Mouse (Mus musculus): ENCODE measurements around the gene Idh1.

DNA sequence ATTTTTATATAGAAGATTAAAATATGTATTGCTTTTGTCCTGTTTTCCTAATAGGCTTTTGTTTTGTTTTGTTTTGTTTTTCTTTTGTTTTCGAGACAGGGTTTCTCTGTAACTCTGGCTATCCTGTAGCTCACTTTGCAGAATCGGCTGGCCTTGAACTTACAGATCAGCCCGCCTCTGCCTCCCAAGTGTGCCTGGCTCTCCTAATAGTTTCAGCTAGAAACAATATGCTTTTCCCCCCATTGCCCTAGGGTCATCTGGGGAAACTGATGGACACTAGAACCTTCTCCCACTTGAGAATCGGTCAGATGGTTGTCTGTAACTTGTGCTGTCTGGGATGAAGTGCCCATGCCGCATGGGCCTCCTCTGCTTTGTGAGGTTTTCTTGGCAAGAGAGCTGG, 30.2 kb downstream of the Idh1 start:
- TF ChIP-seq CTCF (IDR thresholded peaks at IDR 0.05 in 2 of 3, conservative IDR thresholded peaks at IDR 0.05 in 1 of 3; ENCODE audit: control insufficient read depth in 1 of 3, insufficient read depth in 1 of 3, low read depth in 2 of 3, low read length in 3 of 3, poor library complexity in 1 of 3, severe bottlenecking in 1 of 3) (no peak), MAX (IDR thresholded peaks at IDR 0.05; ENCODE audit: low read length) (no peak), EP300 (IDR thresholded peaks at IDR 0.05; ENCODE audit: low read depth in 1 of 2, low read length in 2 of 2) (no peak), POLR2A (IDR thresholded peaks at IDR 0.05; ENCODE audit: control insufficient read depth in 1 of 2, insufficient read depth in 1 of 2, low read depth in 1 of 2, low read length in 2 of 2, poor library complexity in 1 of 2) (no peak), CHD2 (IDR thresholded peaks at IDR 0.05; ENCODE audit: low read length) (no peak), MXI1 (IDR thresholded peaks at IDR 0.05; ENCODE audit: low read depth, low read length) (no peak), E2F4 (IDR thresholded peaks at IDR 0.05; ENCODE audit: borderline replicate concordance, low read depth, low read length) (no peak), ZKSCAN1 (IDR thresholded peaks at IDR 0.05; ENCODE audit: low read depth, low read length) (no peak)
